Mouse (Mus musculus) 3T3-L1 (cell line): ENCODE results near the gene Sun1.

ENCODE experiments used
- DNase-seq: peaks from one replicate; pipeline ENCODE4 v3.0.0-alpha.2; 2015; ENCODE audit warnings: low read depth, low spot score

The Sun1 gene

GRCm38 (mm10) chr5:139208183-139208582 is 7.7 kb downstream of the Sun1 start:
- DNase-seq = no peak

- DNase-seq = no peak
Observed at GRCm38 (mm10) chr5:139208871-139209684, 8.6 kb downstream of the Sun1 start.

- DNase-seq = no peak
Observed at GRCm38 (mm10) chr5:139209685-139210026, 9.2 kb downstream of the Sun1 start.

GRCm38 (mm10) chr5:139211737-139212385 is 11.4 kb downstream of the Sun1 start:
- no peak for DNase-seq

- no peak for DNase-seq
Observed at GRCm38 (mm10) chr5:139214298-139214697, 13.9 kb downstream of the Sun1 start.

GRCm38 (mm10) chr5:139215184-139215583 is 14.7 kb downstream of the Sun1 start:
- peak; percentile 96 for DNase-seq

- DNase-seq = no peak
Observed at GRCm38 (mm10) chr5:139216121-139216520, 15.7 kb downstream of the Sun1 start.

GRCm38 (mm10) chr5:139216774-139217173 is 16.3 kb downstream of the Sun1 start:
- DNase-seq = no peak

- no peak for DNase-seq
Observed at GRCm38 (mm10) chr5:139220006-139220515, 19.6 kb downstream of the Sun1 start.

GRCm38 (mm10) chr5:139220610-139221009 is 20.2 kb downstream of the Sun1 start:
- DNase-seq = no peak

GRCm38 (mm10) chr5:139223331-139223730 is 22.9 kb downstream of the Sun1 start:
- no peak for DNase-seq

GRCm38 (mm10) chr5:139227236-139227635 is 26.8 kb downstream of the Sun1 start:
- no peak for DNase-seq

- no peak for DNase-seq
Observed at GRCm38 (mm10) chr5:139227645-139228044, 27.2 kb downstream of the Sun1 start.

GRCm38 (mm10) chr5:139228318-139228717 is 27.9 kb downstream of the Sun1 start:
- no peak for DNase-seq

GRCm38 (mm10) chr5:139229716-139230115 is 29.3 kb downstream of the Sun1 start:
- DNase-seq = peak; percentile 66

- DNase-seq = no peak
Observed at GRCm38 (mm10) chr5:139232083-139232482, 31.6 kb downstream of the Sun1 start.

- no peak for DNase-seq
Observed at GRCm38 (mm10) chr5:139234423-139234822, 34.0 kb downstream of the Sun1 start.

GRCm38 (mm10) chr5:139237436-139237835 is 37.0 kb downstream of the Sun1 start:
- no peak for DNase-seq

GRCm38 (mm10) chr5:139241022-139241761 is 40.8 kb downstream of the Sun1 start:
- no peak for DNase-seq

- no peak for DNase-seq
Observed at GRCm38 (mm10) chr5:139243384-139243783, 42.9 kb downstream of the Sun1 start.

GRCm38 (mm10) chr5:139247767-139248166 is 47.3 kb downstream of the Sun1 start:
- no peak for DNase-seq

- DNase-seq = no peak
Observed at GRCm38 (mm10) chr5:139248846-139249245, 48.4 kb downstream of the Sun1 start.
